Mouse (Mus musculus): ENCODE measurements around the gene Fam172a. TPM values are rescaled to one million over a fixed set of nuclear protein-coding genes. Genes with fewer than 3 reads are reported as not detected.
A peak's percentile ranks its signal among the peaks of the same experiment; 100 is the strongest.
"Not testable (repeated sequence)": the region's sequence is repeated elsewhere in the genome, so short reads cannot be mapped to it uniquely, and the experiment has no call there.

Gene Fam172a
- total RNA-seq (2022), result 10 to 100 TPM; 23.2 to 34.2 (median 27.7) TPM

DNA sequence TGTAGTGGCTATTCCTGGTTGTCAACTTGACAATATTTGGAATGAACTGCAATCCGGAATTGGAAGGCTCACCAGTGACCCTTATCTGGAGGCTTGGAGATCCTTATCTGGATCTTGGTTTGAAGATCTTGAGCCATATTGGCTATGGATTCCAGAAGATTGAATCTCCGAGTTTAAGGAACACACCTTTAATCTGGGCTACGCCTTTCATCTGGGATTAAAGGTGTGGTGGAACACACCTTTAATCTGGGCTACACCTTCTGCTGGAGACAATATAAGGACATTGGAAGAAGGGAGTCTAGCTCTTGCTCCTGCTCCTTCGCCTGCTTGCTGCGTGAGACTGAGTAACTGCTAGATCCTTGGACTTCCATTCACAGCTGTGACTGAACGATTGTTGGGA is at the start of gene Fam172a:
Gene Fam172a (plus strand): TSS at position 301 of the 400 bp plus-strand sequence.
- not testable (repeated sequence) for DNase-seq

DNA sequence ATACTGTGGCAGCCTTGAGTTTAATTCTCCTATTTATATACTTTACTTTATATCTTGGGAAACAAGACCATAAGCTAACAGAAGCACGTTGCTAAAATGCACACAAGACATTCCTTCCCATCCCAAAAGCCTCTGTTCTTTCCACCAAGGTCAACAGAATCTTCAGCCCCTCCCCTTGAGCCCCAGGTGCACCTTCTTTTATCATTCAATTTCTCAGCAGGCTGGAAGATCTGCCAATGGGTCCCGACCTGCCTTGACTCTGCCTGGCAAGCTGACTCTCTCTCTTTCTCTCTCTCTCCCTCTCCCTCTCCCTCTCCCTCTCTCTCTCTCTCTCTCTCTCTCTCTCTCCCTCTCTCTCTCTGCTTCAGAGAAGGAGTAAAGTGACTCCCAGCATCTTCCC is 13.2 kb upstream of the Fam172a start:
- no peak for DNase-seq

DNA sequence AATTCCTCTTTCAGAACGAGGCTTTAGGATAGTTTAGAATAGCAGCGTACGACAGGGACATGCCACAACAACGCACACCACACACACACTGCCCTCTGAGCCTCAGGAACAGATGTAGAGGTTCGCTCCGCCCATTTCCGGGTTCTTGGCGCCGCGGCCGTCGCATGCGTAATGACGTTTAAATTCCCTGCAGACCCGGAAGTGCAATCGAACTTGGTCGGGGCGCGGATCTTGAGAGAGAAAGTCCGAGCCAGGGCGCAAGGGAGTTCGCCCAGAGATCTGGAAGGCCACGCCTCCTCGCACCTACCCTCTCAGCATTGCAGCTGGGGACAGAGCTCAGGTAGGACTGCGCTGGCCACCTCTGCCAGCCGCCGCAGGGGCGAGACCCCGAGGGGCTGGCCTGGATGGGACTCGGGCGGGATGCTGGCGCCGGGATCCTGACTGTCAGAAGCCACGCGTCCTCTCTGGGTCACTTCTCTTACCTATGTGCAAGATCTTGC is 6.7 kb downstream of the Fam172a start:
- peak; percentile 88 for DNase-seq

DNA sequence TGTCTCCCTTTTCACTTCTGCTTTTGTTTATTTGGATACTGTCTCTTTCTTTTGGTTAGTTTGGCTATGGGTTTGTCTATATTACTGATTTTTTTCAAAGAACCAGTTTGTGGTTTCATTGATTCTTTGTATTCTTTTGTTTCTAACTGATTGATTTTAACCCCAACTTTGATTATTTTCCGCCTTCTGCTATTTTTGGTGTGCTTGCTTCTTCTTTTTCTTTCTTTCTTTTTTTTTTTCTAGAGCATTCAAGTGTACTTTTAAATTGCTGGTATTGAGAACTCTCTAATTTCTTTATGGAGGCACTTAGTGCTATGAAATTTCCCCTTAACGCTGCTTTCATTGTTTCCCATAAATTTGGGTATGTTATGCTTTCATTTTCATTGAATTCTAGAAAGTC is 15.7 kb downstream of the Fam172a start:
- DNase-seq, result no peak

DNA sequence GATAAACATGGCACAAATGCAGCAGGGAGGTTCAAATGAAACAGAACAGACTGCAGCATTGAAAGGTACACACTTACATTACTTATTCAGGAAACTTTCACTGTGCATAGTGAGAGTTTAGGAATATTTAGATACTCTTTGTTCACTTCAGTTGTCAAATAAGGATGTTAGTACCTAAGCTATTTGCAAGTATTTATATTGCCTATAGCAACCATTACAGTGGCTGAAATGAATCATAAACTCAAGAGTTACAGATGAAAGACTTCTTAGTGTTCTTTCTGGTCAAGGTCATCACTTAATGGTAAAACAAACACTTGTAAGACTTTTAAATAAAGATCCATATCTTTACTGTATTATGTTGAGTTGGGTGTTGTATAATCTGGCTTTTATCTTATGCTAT is 41.0 kb downstream of the Fam172a start:
- no peak for DNase-seq

DNA sequence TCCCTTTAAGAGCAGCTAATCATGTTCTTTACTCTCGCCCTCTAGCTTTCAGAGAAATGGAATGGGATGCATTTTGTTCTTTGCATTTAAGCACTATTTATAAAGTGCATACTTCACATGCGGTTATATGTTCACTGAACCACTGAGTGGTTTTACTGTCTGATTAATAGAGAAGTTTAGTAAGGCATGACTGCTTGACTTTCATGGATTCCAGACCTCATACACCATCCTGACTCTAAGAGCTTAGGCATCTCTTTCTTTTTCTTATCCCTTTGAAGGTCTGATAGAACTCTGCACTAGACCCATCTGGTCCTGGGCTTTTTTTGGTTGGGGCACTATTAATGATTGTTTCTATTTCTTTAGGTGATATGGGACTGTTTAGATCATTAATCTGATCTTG is 75.8 kb downstream of the Fam172a start:
- no peak for DNase-seq

GRCm38 (mm10) chr13:77807341-77807740 is 105.5 kb downstream of the Fam172a start:
- DNase-seq, result not testable (repeated sequence)

- DNase-seq, result no peak
Measured at GRCm38 (mm10) chr13:77810449-77810848, 108.6 kb downstream of the Fam172a start.

DNA sequence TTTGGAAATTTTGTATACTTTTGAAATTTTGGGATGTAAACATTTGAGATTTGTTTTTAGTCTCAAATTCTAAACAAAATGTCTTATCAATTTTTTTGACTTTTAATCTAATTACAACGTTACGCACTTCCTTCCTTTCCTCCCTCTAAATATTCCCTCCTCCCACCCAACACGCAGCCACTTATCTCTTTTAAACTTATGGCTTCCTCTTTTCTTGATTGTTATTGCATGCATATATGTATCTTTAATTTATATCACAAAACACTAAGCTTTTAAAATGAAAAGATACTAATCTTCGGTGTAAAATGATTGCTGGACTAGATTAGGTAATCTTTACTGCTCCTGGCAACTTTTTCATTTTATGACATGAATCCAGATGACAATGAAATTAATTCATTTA is 124.3 kb downstream of the Fam172a start:
- no peak for DNase-seq

DNA sequence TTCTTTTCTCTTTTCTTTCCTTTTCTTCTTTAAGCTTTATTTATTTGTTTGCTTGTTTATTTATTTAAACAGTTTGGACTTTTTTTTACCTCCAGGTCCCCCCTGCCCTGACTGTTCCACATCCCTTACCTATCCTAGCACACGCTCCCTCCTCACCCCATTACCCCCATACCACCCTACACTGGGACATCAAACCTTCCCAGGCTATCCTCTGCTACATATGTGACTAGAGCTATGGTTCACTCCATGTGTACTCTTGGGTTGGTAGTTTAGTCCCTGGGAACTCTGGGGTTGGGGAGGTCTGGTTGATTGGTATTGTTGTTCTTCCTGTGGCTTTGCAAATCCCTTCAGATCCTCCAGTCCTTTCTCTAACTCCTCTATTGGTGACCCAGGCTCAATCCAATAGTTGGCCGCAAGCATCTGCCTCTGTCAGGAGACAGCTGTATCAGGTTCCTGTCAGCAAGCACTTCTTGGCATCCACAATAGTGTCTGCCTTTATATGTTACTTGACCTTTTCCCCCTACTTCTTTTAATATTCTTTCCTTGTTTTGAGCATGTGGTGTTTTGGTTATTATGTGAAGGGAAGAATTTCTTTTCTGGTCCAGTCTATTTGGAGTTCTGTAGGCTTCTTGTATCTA is 141.3 kb downstream of the Fam172a start:
- DNase-seq, result no peak

DNA sequence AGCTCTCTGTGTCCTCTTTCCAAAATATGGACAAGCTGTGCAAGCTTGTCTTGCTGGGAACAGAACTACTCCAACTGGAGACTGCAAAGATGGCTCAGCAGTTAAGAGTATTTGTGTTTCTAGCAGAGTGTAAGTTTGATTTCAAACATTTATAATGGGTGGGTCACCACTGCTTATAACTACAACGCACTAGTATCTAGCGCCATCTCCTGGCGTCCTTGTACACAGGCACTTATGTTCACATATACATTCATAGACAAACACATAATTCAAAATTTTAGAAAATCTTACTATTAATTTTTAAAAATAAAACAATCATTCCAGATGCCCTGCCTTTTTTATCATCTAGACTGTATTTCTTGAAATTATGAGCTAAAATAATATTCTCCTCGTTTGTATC is 147.0 kb downstream of the Fam172a start:
- DNase-seq, result no peak

DNA sequence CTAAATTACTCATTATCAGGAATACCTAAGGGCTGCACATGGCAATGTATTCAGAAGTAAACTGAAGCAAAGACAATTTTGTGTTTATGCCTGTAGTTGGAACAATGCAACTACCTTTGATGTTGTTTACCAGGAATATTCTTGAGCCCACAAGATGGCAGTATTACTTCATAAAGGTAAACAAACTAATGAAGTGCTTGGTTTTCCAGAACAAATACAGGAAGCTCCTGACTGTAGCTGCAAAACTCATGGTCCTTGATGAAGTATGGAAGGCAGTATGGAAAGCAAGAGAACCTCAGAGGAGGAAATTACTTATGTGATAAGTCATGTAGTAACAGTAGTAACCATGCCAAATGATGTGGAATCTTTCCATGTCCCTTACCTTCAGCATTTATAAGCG is 163.0 kb downstream of the Fam172a start:
- DNase-seq, result no peak

DNA sequence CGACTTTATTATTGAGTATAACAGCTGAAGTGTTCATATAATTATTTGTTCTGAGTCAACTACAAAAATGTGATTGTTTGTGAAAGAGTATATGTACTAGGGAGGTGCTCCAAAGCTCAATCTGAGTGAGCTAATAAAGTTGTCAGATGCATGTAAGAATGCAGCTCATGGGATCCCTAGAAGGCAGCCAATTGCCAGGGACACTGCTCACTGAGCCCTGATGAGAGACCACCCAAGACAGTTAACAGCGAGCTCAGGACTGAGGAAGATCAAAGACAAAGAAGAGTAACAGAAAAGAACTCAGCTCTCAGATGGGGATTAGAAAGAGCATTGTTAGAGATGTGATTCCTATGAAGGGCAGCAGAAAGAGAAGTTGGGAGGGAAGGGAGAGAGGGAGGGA is 166.5 kb downstream of the Fam172a start:
- DNase-seq, result no peak

GRCm38 (mm10) chr13:77878120-77878519 is 176.3 kb downstream of the Fam172a start:
- no peak for DNase-seq

- no peak for DNase-seq
Measured at GRCm38 (mm10) chr13:77878545-77878944, 176.7 kb downstream of the Fam172a start.

GRCm38 (mm10) chr13:77897619-77898018 is 195.8 kb downstream of the Fam172a start:
- no peak for DNase-seq

GRCm38 (mm10) chr13:77898066-77898796 is 196.4 kb downstream of the Fam172a start:
- no peak for DNase-seq

DNA sequence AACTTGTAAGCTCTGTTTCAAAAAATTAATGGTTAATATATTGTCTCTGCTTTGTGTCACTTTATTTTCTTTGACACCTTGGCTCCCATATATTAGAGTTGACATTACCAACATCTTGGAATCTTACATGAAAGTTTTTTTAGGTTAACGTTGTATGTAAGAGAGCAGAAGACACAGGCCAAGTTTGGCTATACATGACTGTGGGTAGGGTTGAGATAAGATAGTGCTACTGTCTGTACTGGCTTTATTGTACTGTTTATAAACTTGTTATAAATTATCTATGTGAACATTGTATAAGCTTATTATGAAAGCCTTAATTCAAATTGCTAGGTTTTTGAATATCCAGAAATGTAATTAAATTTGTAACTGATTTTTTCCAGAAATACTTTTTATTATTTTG is 197.9 kb downstream of the Fam172a start:
- no peak for DNase-seq

DNA sequence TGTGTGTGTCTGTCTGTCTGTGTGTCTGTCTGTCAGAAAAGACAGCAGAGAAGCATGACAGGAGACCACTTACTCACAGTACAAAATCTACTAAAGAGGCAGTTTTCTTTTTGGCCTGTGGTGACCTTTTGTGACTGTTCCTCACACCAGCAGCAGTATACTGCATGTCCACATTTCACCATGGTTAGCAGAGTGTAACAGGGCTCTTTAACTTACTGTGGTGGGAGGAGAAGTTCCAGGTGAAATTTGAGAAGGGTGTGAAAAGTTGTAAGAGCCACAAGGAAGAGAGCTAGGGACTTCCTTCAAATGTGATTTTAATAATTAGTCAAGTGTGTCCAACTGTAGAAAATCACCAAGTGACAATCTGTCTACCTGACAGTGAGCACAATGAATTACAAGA is 199.0 kb downstream of the Fam172a start:
- DNase-seq, result no peak

DNA sequence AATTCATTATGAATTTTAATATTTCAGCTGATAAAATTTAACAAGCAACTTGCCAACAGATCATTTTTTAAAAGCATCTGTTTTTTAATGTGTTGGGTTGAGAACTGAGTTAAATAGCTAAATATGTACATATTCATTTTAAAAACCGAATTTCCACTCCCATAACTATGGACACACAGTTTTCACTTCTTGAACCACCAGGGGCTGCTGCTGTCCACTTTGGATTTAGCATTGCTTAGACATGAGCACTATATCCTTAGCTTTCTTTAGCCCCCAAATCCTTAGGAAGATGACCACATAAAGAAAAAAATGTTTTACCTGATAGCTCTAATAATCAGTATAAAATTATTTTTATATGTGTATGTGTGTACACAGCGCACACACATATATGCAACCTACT is 207.4 kb downstream of the Fam172a start:
- DNase-seq, result no peak

GRCm38 (mm10) chr13:77922834-77923233 is 221.0 kb downstream of the Fam172a start:
- no peak for DNase-seq

GRCm38 (mm10) chr13:77957611-77958010 is 255.8 kb downstream of the Fam172a start:
- no peak for DNase-seq

- no peak for DNase-seq
Measured at GRCm38 (mm10) chr13:77959493-77960272, 257.9 kb downstream of the Fam172a start.

Data from adrenal gland, adult 8-10 months (tissue).